Mouse (Mus musculus) heart, postnatal 25 days (tissue): ENCODE measurements at regions not wholly inside any gene's neighbourhood (a gene's known extent, or its start where the extent isn't known, plus 50 kb on each side); places are given as distances from the start of the nearest gene placed in this dataset.

Experiments
- DNase-seq: peaks from one replicate; pipeline ENCODE4 v3.0.0; 2022; ENCODE audit warnings: low spot score
- intact Hi-C: fragments of 180-260 bp; cut with DNase I; formaldehyde crosslinking; loops from one replicate; pipeline ENCODE4 v1.15.1; 2025

GRCm38 (mm10) chr7:82119866-82120265 lies 53.8 kb upstream of the Sh3gl3 start:
- intact Hi-C loops: loop anchor here (2.0 to 10.0 kb wide), 2 partner anchors 161 to 325 kb away; no protein-coding TSS in a partner anchor
- no peak for DNase-seq

- DNase-seq: no peak
- intact Hi-C loops: loop anchor here (1.0 kb wide), 1 partner anchor 142 kb away; no protein-coding TSS in a partner anchor
These were observed 51.9 kb upstream of the Sh3gl3 start for GRCm38 (mm10) chr7:82121746-82122145.
